Mouse (Mus musculus) v-Abl transformed pro-B cells (cell line): ENCODE results near the gene Mknk2.

Experiments
- in situ Hi-C, 2 experiments: fragments of 400-800 bp; cut with MboI; formaldehyde crosslinking; loops; one replicate each; pipeline ENCODE4 v1.15.1; 2025; ENCODE audit not compliant: unreplicated experiment in 2 of 2

Gene Mknk2

DNA sequence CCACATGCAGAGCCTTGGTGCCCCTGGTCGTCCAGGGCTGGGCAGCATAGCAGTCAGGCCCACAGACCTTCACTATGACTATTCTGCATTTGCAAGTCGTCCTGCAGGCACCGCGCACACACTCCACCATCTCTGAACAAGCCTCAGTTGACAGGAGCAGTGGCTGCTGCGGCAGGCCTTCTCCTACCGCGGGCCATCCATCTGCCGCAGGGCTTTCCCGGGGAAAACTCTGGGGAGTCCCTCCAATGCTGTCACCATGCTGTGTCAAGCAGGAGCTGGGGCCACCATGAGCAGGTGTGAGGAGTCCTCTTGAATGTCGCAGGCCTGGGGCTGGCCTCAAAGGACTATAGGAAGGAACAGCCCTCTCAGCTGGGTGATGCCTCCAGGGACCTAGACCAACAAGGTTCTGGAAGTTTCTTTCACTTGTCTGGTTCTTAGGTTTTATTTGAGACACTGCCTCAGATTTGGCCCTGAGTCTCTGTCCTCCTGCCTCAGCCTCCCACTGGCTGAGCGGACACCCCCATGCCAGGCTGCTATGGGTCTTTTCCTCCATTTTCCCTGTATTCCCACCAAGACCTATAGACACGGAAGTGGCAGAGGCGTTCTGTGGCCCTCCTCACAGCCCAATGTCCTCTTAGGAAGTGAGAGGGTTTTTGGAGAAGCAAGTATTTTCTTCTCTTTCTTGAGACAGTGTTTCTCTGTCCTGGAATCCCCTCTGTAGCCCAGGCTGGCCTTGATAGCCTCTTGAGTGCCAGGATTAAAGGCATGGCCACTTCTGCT lies 16.4 kb upstream of the Mknk2 start:
- in situ Hi-C loops = loop anchor here (5.0 to 25.0 kb wide), 3 partner anchors 37 to 532 kb away; partner anchors contain the start of genes 1600002K03Rik (in 1 of the 2), Btbd2 (in 1 of the 2), Cirbp (in 1 of the 2) and Tcf3 (in 1 of the 2)

DNA sequence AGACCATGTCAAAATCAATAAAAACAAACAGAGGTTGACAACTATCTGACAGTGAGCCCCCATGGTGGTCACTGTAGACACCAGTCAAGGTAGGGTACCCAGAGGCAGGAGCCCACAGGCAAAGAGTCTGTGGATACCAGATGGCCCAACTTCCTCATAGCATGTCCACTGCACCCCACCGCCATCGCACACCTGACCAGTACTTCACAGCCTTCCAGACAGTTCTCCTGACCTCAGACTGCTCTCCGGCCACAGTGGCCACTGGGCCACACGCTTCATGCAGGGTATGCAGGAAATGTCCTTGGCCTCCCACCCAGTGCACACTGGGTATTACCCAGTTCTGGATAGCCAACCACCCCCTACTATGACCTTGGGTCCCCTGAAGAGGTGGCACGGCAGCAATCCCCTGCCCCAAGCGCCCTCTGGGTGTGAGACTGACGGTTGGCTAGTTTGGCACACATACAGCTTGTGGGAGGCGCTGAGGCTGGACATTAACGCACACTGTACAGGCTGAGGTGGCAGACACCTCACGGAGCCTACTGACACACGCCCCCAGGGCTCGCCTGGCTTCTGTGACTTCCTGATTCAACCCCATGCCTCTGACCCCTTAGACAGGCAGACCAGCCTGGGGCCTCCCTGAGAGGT lies 15.6 kb upstream of the Mknk2 start:
- in situ Hi-C loops = loop anchor here (5.0 to 25.0 kb wide), 3 partner anchors 36 to 531 kb away; partner anchors contain the start of genes 1600002K03Rik (in 1 of the 2), Btbd2 (in 1 of the 2), Cirbp (in 1 of the 2) and Tcf3 (in 1 of the 2)

GRCm38 (mm10) chr10:80692249-80693165 lies 14.6 kb upstream of the Mknk2 start:
- in situ Hi-C loops = loop anchor here (5.0 to 25.0 kb wide), 3 partner anchors 35 to 530 kb away; partner anchors contain the start of genes 1600002K03Rik (in 1 of the 2), Btbd2 (in 1 of the 2), Cirbp (in 1 of the 2) and Tcf3 (in 1 of the 2)

GRCm38 (mm10) chr10:80687850-80688249 lies 9.9 kb upstream of the Mknk2 start:
- in situ Hi-C loops = loop anchor here (5.0 to 25.0 kb wide), 5 partner anchors 76 to 526 kb away; partner anchors contain the start of genes Tcf3 (in 2 of the 2), 1600002K03Rik (in 1 of the 2), Cirbp (in 1 of the 2) and Klf16 (in 1 of the 2)

DNA sequence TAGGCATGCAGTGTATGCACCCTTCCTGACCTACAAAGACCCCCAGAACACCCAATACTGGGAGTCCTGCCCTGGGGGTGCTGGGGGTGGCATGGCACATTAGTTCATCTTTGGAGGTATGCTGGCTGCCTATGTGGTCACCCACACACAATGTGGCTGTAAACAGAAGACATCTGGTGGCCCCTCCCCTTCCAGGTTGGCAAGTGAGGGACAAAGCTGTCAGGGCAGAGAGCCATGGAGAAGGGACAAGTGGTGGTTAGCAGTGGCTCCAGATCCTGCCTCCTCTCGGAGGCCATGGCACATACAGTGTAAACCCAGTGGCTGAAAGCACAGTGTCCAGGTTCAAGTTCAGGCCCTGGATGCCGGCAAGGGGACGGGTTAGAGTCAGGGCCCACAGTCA lies 8.7 kb upstream of the Mknk2 start:
- in situ Hi-C loops = loop anchor here (5.0 to 25.0 kb wide), 5 partner anchors 74 to 524 kb away; partner anchors contain the start of genes Tcf3 (in 2 of the 2), 1600002K03Rik (in 1 of the 2), Cirbp (in 1 of the 2) and Klf16 (in 1 of the 2)

GRCm38 (mm10) chr10:80684984-80685383 lies 7.1 kb upstream of the Mknk2 start:
- in situ Hi-C loops = loop anchor here (5.0 to 25.0 kb wide), 5 partner anchors 73 to 523 kb away; partner anchors contain the start of genes Klf16 (in 2 of the 2), Tcf3 (in 2 of the 2), 1600002K03Rik (in 1 of the 2) and Cirbp (in 1 of the 2)

GRCm38 (mm10) chr10:80684214-80684613 lies 6.3 kb upstream of the Mknk2 start:
- in situ Hi-C loops = loop anchor here (5.0 to 25.0 kb wide), 4 partner anchors 107 to 522 kb away; partner anchors contain the start of genes Tcf3 (in 2 of the 2), 1600002K03Rik (in 1 of the 2), Cirbp (in 1 of the 2) and Klf16 (in 1 of the 2)

GRCm38 (mm10) chr10:80683647-80684046 lies 5.7 kb upstream of the Mknk2 start:
- in situ Hi-C loops = loop anchor here (5.0 to 25.0 kb wide), 4 partner anchors 106 to 521 kb away; partner anchors contain the start of genes Tcf3 (in 2 of the 2), 1600002K03Rik (in 1 of the 2), Cirbp (in 1 of the 2) and Klf16 (in 1 of the 2)

- in situ Hi-C loops = loop anchor here (5.0 to 25.0 kb wide), 4 partner anchors 105 to 520 kb away; partner anchors contain the start of genes Tcf3 (in 2 of the 2), 1600002K03Rik (in 1 of the 2), Cirbp (in 1 of the 2) and Klf16 (in 1 of the 2)
Observed at GRCm38 (mm10) chr10:80682003-80682402, 4.1 kb upstream of the Mknk2 start.

- in situ Hi-C loops = loop anchor here (5.0 to 25.0 kb wide), 4 partner anchors 103 to 518 kb away; partner anchors contain the start of genes Tcf3 (in 2 of the 2), 1600002K03Rik (in 1 of the 2), Cirbp (in 1 of the 2) and Klf16 (in 1 of the 2)
Observed at GRCm38 (mm10) chr10:80680260-80680696, 2.4 kb upstream of the Mknk2 start.

DNA sequence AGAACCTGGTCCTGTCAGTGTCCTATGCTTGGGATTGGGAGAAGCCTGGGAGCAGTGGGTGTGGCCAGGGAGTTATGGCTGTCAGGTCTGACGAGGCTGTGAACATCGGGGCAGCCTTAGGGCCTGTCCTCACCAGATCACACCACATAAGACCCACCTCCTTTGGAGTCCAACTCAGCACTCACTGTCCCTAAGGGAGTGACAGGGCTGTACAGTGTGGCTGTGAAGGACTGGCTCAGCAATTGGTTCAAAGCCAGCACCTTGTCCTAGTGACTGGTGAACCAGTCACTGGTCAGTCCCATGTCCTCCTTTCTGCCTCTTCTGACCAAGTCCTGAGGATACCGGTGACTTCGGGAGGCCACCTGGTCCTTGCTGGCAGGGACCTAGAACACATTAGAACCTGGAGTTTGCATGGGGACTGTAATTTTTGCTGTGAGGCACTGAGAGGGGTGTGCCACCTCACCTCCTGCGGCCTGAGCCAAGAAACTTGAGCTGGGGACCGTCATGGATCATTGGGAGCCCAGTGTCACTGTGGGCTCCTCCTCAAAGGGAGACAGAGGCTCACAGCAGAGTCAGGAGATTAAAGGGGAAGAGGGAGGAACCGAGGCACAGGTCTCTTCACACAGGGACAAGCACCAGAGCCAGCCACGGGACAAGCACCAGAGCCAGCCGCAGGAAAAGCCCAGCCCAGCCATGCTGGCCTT lies 1.8 kb upstream of the Mknk2 start:
- in situ Hi-C loops = loop anchor here (5.0 to 25.0 kb wide), 4 partner anchors 102 to 517 kb away; partner anchors contain the start of genes Tcf3 (in 2 of the 2), 1600002K03Rik (in 1 of the 2), Cirbp (in 1 of the 2) and Klf16 (in 1 of the 2)

DNA sequence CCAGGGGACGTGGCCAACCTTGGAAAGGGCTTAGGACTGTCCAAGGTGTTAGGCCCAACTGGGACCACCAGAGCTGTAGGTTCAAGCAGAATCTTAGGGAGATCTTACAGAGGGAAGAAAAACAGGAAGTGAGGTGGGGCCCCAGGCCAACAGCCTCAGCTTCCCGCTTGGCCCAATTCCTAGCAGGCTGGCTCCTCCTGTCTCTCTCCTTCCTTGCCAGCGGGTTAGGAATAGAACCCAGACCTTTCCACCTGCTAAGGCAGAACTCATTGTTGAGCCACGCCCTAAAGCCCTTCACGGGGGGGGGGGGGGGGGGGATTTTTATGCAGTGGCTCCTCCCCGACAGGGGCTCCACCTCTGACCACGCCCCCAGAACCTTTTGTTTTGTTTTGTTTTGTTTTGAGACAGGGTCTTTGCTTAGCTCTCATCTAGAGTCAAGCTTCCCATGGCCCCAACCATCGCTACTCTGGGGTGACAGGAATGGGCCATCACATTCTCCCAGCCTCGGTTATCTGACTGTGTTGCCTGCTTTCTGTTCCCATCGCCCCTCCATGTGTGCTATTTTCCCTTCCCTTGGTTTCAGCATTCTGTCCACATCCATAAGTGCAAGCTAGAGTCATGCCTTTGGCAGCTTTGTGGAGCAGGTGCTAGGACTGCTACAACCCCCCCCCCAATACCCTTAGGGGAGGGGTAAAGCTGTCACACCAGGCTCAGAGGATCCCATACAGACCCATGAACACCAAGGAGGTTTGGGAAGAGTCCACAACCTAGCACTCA lies 877 bp upstream of the Mknk2 start:
- in situ Hi-C loops = loop anchor here (25.0 kb wide), 2 partner anchors 241 to 516 kb away; partner anchors contain the start of genes 1600002K03Rik (in 1 of the 2), Cirbp (in 1 of the 2) and Tcf3 (in 1 of the 2)

DNA sequence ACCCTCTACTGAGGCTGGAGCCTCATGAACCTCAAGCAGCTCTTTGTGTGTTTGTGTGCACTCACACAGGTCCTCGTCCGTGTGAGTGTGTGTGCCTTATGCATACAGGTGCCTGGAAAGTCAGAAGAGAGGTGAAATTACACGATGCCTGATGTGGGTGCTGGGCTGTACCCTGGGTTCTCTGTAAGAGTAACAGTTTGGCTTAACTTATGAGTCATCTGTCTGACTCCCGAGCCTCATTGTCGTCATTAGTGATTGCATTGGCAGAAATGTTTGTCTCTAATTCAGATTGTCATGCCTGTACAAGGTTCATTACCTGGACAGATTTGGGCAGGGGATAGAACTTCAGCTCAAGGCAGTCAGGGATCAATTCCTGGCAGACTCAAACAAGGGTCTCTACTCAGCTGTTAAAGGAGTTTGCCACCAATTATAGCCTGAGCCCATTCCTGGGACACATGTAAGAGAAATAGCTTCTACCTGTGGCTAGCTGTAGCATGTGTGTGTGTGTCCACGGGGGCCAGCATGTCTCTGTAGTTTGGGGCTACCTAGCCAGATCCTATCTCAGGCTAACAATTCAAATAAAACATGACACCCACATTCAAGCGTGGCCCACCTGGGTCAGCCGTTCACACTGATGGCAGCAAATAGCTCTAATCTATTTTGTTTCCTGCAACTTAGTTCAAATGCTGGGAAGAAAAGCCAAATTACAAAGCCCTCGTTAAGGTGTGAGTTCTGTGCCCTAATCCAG lies 610 bp downstream of the Mknk2 start:
- in situ Hi-C loops = loop anchor here (25.0 kb wide), 2 partner anchors 240 to 515 kb away; partner anchors contain the start of genes 1600002K03Rik (in 1 of the 2), Cirbp (in 1 of the 2) and Tcf3 (in 1 of the 2)

GRCm38 (mm10) chr10:80676198-80676928 lies 1.5 kb downstream of the Mknk2 start:
- in situ Hi-C loops = loop anchor here (25.0 kb wide), 2 partner anchors 239 to 514 kb away; partner anchors contain the start of genes 1600002K03Rik (in 1 of the 2), Cirbp (in 1 of the 2) and Tcf3 (in 1 of the 2)

DNA sequence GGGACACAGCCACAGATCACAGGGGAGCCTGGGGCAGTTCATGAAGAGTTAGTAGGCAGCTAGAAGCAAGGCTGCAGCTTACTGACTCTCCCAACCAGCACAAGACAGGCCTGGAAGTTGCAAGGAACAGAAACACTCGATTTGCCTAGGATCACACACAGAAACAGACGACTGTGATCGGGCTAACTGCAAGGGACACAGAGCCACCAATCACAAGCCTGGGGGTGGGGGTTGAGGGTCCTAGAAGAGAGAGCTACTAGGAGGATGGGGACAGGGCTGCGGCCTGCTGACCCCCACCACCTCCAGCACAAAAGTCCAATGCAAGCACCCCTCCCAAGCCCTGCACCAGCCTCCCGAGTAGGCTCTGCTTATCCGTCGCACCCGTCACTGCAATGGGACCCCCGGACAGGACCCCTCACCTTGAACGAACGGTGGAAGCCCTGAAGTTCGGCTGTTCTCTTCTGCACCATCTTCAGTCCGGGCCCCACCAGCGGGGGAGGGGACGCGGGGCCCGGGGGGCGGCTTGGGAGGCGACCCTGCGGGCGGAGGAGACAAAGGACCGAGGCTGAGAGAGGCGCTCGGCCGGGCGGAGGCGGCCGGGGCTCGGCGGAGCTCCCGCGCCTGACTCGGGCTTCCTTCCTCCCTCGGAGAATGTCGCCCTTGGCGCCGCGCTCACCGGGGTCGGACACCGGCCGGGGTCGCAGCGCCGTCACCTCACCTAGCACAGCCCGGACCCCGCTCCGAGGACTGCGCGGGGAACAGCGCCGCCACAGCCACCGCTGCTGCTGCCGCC lies 2.3 kb downstream of the Mknk2 start:
- in situ Hi-C loops = loop anchor here (25.0 kb wide), 2 partner anchors 238 to 513 kb away; partner anchors contain the start of genes 1600002K03Rik (in 1 of the 2), Cirbp (in 1 of the 2) and Tcf3 (in 1 of the 2)
